Mouse (Mus musculus): ENCODE measurements around the gene Grcc10.

Grcc10 gene

GRCm38 (mm10) chr6:124699366-124699765 lies 41.8 kb downstream of the Grcc10 start:
- DNase-seq, result no peak

- DNase-seq, result no peak
Measured at GRCm38 (mm10) chr6:124698751-124699150, 42.4 kb downstream of the Grcc10 start.

GRCm38 (mm10) chr6:124696441-124697150 lies 44.6 kb downstream of the Grcc10 start:
- no peak for DNase-seq

GRCm38 (mm10) chr6:124694166-124694955 lies 46.8 kb downstream of the Grcc10 start:
- DNase-seq, result peak; percentile 95

GRCm38 (mm10) chr6:124693243-124693981 lies 47.8 kb downstream of the Grcc10 start:
- DNase-seq, result peak; percentile 70

- DNase-seq, result no peak
Measured at GRCm38 (mm10) chr6:124690517-124690916, 50.7 kb downstream of the Grcc10 start.
